Mouse (Mus musculus) kidney, adult 2 months (tissue): Measurements from ENCODE around the gene Fis1. TPM values are rescaled to one million over a fixed set of nuclear protein-coding genes. Genes with fewer than 3 reads are reported as not detected.

Experiments
- DNase-seq: peaks from one replicate; pipeline ENCODE4 v3.0.0; 2021
- H3K27ac ChIP-seq: fragments of 200-500 bp; 2 replicates; pipeline ENCODE4 v1.5.1; 2012; ENCODE audit warnings: low read depth, low read length, control low read depth, inconsistent platforms; ENCODE audit not compliant: insufficient read depth
- H3K27me3 ChIP-seq: fragments of 200-500 bp; replicated peaks from 2 replicates; pipeline ENCODE4 v1.6.1; 2012; ENCODE audit warnings: mild to moderate bottlenecking, moderate library complexity, low read length, inconsistent platforms; ENCODE audit not compliant: control insufficient read depth, insufficient read depth
- H3K36me3 ChIP-seq: fragments of 200-500 bp; 2 replicates; pipeline ENCODE4 v1.6.1; 2012; ENCODE audit warnings: mild to moderate bottlenecking, moderate library complexity, low read length, inconsistent platforms; ENCODE audit not compliant: control insufficient read depth, insufficient read depth
- H3K4me1 ChIP-seq: fragments of 200-500 bp; 2 replicates; pipeline ENCODE4 v1.6.1; 2011; ENCODE audit warnings: low read length; ENCODE audit not compliant: control insufficient read depth, insufficient read depth
- H3K4me3 ChIP-seq: fragments of 200-500 bp; 2 replicates; pipeline ENCODE4 v1.5.1; 2011; ENCODE audit warnings: mild to moderate bottlenecking, low read depth, low read length, control low read depth; ENCODE audit not compliant: insufficient read depth
- CTCF ChIP-seq: fragments of 200-500 bp; conservative IDR thresholded peaks from 2 replicates; pipeline ENCODE4 v1.5.1; 2011; ENCODE audit warnings: low read depth, mild to moderate bottlenecking, control low read depth, low read length, moderate library complexity, mixed read lengths; ENCODE audit not compliant: insufficient read depth, insufficient read length
- POLR2A ChIP-seq: fragments of 200-500 bp; IDR thresholded peaks from one replicate; pipeline ENCODE4 v1.6.1; 2011; ENCODE audit warnings: low read depth, low read length, control low read depth
- WGBS: fragments of 180-500 bp; shearing (Covaris S2); methylation state at CpG from one replicate; pipeline ENCODE4 v1.1.7; 2018; 5-methylcytosine and 5-hydroxymethylcytosine counted together
- polyA plus RNA-seq: library from polyadenylated mRNA; depleted of rRNA; stranded (reverse); fragments of >200 nt; gene quantifications from 2 replicates; pipeline ENCODE4 v1.2.3, GENCODE M21; 2012

Fis1 gene
- polyA plus RNA-seq, 1 experiment = 313 TPM

DNA sequence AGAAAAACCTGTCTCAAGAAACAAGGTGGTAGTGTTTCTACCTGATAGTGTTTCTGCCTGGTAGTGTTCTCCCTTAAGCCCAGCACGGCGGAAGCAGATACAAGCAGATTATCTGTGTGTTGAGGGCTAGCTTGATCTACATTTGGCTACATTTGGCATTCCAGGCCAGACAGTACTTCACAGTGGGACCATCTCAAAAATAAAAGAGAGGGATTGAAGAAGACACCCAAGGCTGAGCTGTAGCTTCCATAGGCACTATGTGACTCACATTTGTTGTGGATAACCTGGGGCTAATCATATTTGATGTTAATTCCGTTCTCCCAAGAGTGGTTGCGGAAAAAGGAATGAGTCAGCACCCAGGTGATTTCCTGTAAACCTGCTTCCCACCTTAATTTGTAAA is 922 bp upstream of the Fis1 start:
- no peak for TF ChIP-seq POLR2A
- no peak for TF ChIP-seq CTCF
- no peaks in the 10 kb centered on the region for H3K27me3 ChIP-seq
- 68% methylated on average over 4 of the region's 4 CpGs for WGBS
- H3K4me1 ChIP-seq = peaks cover 11% of the 10 kb centered on the region; the same call in 1 of the 2 replicates
- H3K4me3 ChIP-seq = no peak overlapping the region
- no peaks in the 10 kb centered on the region for H3K36me3 ChIP-seq
- no peak for DNase-seq
- no peak overlapping the region for H3K27ac ChIP-seq

DNA sequence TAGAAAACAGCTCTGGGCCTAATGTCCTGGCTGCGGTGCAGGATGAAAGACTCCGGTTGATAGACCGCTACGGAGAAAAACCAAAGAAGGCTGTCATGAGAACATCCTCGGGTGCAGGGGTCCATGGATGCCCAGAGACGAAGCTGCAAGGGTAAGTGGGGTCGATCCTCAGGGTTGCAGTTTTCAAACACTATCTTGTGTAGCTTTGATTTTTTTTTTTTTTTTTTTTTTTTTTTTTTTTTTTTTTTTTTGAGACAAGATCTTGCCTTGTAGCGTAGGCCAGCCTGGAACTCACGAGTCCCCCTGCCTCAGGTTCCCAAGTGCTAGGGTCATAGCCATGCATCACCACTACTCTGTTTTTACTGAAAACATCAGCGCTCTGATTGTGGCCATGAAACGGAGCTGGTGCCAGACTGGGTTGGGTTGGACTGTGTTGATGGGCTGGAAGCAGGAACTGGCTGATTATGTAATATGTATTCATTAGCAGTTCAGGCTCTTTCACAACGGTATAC is 421 bp downstream of the Fis1 start:
- Histone ChIP-seq H3K4me3 (peak overlapping the region; percentile 91), H3K27ac (peak overlapping the region; percentile 85), H3K36me3 (no peaks in the 10 kb centered on the region), H3K4me1 (peaks cover 13% of the 10 kb centered on the region), H3K27me3 (no peaks in the 10 kb centered on the region)
- TF ChIP-seq CTCF = no peak
- TF ChIP-seq POLR2A = no peak
- peak; percentile 72 for DNase-seq
- WGBS = under 1% methylated on average over 12 of the region's 12 CpGs

DNA sequence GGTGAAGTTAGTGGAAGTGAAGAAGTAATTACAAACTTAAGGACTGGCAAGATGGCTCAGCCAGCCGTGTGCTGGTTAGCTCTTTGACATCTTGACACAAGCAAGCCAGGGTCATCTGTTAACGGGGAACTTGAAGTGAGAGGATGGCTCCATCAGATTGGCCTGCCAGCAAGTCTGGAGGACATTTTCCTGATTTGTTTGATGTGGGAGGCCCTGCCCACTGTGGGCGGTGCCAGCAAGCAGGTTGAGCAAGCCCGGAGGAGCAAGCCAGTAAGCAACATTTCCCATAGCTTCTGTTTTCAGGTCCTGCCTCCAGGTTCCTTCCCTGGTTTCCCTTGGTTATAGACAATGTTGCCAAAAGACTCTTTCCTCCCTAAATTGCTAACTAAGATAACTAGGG is 2.5 kb downstream of the Fis1 start:
- no peaks in the 10 kb centered on the region for H3K27me3 ChIP-seq
- H3K4me3 ChIP-seq = no peak overlapping the region
- TF ChIP-seq POLR2A = no peak
- TF ChIP-seq CTCF = no peak
- peak; percentile 46 for DNase-seq
- H3K27ac ChIP-seq = no peak overlapping the region
- peaks cover 21% of the 10 kb centered on the region for H3K4me1 ChIP-seq
- WGBS = 59% methylated on average over 4 of the region's 4 CpGs
- H3K36me3 ChIP-seq = no peaks in the 10 kb centered on the region

DNA sequence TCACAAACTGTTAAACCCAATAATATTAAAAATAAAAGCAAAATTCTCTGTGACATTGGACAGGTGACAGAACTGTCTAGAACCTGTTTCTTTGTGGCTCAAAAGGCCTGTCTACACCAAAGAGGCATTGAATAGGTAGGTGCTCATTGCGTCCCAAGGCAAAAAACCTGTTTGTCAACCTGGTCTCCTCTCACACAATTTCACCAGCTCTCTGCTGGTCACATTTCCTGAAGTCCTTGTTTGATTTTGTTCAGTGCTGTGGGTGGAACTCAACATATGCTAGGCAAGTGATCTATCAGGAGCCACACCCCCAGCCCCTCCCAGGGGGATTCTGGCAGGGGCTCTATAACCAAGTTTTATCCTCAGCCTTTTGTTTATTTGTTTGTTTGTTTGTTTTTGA is 4.2 kb downstream of the Fis1 start:
- H3K4me1 ChIP-seq = peaks cover 31% of the 10 kb centered on the region
- no peaks in the 10 kb centered on the region for H3K36me3 ChIP-seq
- TF ChIP-seq POLR2A = no peak
- TF ChIP-seq CTCF = no peak
- DNase-seq = no peak
- 66% methylated on average over 1 of the region's 1 CpGs for WGBS
- H3K4me3 ChIP-seq = no peak overlapping the region
- H3K27ac ChIP-seq = peak overlapping the region; percentile 39; the same call in 1 of the 2 replicates
- H3K27me3 ChIP-seq = no peaks in the 10 kb centered on the region

DNA sequence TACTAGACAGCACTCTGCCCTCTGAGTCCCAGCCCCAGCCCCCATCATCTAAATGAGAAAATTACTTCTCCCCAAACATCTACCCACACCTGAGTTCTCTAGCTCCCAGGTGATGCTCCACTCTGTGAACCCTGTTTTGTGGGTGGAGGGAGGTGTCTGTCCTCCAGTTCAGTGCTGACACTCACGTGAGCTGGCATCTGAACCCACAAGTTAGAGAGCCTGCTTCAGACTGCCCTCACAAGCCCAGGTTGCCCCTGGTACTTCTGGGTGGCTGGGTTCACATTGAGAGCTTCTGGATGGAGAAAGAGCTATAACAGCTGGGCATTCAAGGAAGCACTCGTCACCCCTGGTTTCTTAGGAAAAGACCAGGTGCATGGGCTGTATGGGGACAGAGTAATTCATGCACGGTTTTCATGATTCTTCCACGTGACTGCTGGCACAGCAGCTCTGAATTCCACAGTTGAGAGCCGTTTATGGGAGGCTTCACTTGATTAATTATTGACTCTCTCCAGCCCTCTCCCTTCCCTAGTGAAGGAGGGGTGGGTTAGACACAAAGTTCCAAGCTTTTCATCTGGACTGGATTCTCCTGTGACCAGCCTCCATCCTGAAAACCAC is 6.0 kb downstream of the Fis1 start:
- WGBS = 20% methylated on average over 5 of the region's 5 CpGs
- no peaks in the 10 kb centered on the region; the same call in 1 of the 2 replicates for H3K36me3 ChIP-seq
- H3K4me1 ChIP-seq = peaks cover 34% of the 10 kb centered on the region
- TF ChIP-seq POLR2A (no peak), CTCF (no peak)
- H3K27ac ChIP-seq = peak overlapping the region; percentile 97
- DNase-seq = peak; percentile 94
- H3K4me3 ChIP-seq = no peak overlapping the region
- no peaks in the 10 kb centered on the region for H3K27me3 ChIP-seq

DNA sequence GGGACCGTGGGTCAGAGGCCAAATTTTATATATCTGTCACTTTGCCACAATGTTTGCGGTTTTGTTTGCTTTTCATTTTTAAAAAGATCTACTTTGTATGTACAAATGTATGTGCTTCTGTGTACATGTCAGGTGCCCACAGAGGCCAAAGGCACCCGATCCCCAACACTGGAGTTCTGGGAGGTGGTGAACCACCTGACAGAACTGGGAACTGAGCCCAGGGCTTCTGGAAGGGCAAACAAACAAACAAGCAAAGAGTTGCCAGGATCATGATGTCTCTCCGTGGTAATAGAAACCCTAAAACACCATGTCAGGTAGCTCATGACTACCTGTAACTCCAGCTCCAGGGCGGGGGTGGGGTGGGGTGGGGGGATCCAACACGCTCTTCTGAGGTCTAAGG is 7.0 kb downstream of the Fis1 start:
- DNase-seq = peak; percentile 87
- Histone ChIP-seq H3K27me3 (no peaks in the 10 kb centered on the region), H3K36me3 (no peaks in the 10 kb centered on the region; the same call in 1 of the 2 replicates), H3K4me1 (peaks cover 39% of the 10 kb centered on the region), H3K4me3 (no peak overlapping the region), H3K27ac (0 out of 2 replicates have a peak overlapping the region, but pooled peaks have one; percentile 13)
- TF ChIP-seq CTCF (no peak), POLR2A (no peak)
- WGBS = 64% methylated on average over 6 of the region's 6 CpGs

DNA sequence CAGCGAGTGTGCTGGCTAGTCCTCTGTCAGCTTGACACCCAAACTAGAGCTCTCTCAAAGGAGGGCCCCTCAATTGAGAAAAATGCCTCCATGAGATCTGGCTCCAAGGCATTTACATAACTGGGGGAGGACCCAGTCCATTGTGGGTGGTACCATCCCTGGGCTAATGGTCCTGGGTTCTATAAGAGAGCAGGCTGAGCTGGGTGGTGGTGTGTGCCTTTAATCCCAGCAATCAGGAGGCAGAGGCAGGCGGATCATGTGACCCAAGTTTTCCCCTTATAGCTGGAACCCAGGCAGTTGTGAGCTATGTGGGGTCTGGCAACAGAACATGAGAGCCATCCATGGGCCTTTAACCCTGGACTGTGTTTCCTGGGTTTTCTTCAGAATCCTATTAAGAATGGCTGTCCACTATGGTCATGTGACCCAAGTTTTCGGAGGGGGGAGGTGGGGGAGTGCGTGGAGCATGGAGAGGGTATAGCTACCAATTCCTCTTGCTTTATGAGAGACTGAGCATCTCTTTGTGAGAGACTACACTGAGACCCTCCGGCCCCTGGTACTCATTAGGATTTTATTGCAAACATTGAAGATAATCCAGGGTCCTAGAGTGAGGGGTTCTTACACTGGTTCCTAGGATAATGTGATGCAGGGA is 8.4 kb downstream of the Fis1 start:
- Histone ChIP-seq H3K27me3 (no peaks in the 10 kb centered on the region), H3K4me1 (peaks cover 47% of the 10 kb centered on the region), H3K36me3 (no peaks in the 10 kb centered on the region; the same call in 1 of the 2 replicates), H3K27ac (peak overlapping the region; percentile 92), H3K4me3 (peak overlapping the region; percentile 66)
- DNase-seq = peak; percentile 23
- TF ChIP-seq CTCF (no peak), POLR2A (no peak)
- 26% methylated on average over 5 of the region's 5 CpGs for WGBS
